Mouse (Mus musculus) megakaryocyte, embryonic 14.5 days (primary cell): ENCODE results near the gene Hist1h3b.

Experiments used
- FLI1 ChIP-seq: IDR thresholded peaks from 2 replicates; pipeline ENCODE4 v1.6.1; 2012; ENCODE audit warnings: low read length, inconsistent platforms, mixed read lengths
- GATA1 ChIP-seq: IDR thresholded peaks from 3 replicates; pipeline ENCODE4 v1.6.1; 2012; ENCODE audit warnings: mixed read lengths, low read length, inconsistent platforms, borderline replicate concordance

- TF ChIP-seq FLI1 (no peak), GATA1 (no peak)
These were observed 42.2 kb upstream of the Hist1h3b start for GRCm38 (mm10) chr13:23709714-23710373.
